Mouse (Mus musculus) limb, embryonic 12.5 days (tissue): ENCODE results near the gene Rasa4. TPM values are rescaled to one million over a fixed set of nuclear protein-coding genes. Genes with fewer than 3 reads are reported as not detected.
"Not testable (repeated sequence)": the region's sequence is repeated elsewhere in the genome, so short reads cannot be mapped to it uniquely, and the experiment has no call there.

Experiments used
- ATAC-seq: fragments of 200-750 bp; cut with Nextera tagmentation; 2 replicates; pipeline ENCODE4 v1.8.0; 2017; ENCODE audit warnings: low read depth, moderate TSS enrichment; ENCODE audit not compliant: insufficient number of reproducible peaks, insufficient read depth, low FRiP score, low TSS enrichment
- H3K27ac ChIP-seq: fragments of 300-500 bp; sonication (generic); 2 replicates; pipeline ENCODE4 v1.5.1; 2016; ENCODE audit warnings: mild to moderate bottlenecking, moderate library complexity
- H3K27me3 ChIP-seq: fragments of 300-500 bp; sonication (generic); 2 replicates; pipeline ENCODE4 v1.6.1; 2016; ENCODE audit warnings: mild to moderate bottlenecking, moderate library complexity
- H3K36me3 ChIP-seq: fragments of 300-500 bp; sonication (generic); 2 replicates; pipeline ENCODE4 v1.6.1; 2016; ENCODE audit warnings: mild to moderate bottlenecking, moderate library complexity
- H3K4me1 ChIP-seq: fragments of 300-500 bp; sonication (generic); replicated peaks from 2 replicates; pipeline ENCODE4 v1.6.1; 2016
- H3K4me2 ChIP-seq: fragments of 300-500 bp; sonication (generic); 2 replicates; pipeline ENCODE4 v1.6.1; 2016; ENCODE audit warnings: mild to moderate bottlenecking, moderate library complexity
- H3K4me3 ChIP-seq: fragments of 300-500 bp; sonication (generic); replicated peaks from 2 replicates; pipeline ENCODE4 v1.5.1; 2016; ENCODE audit warnings: mild to moderate bottlenecking
- H3K9ac ChIP-seq: fragments of 300-500 bp; sonication (generic); replicated peaks from 2 replicates; pipeline ENCODE4 v1.6.1; 2016; ENCODE audit warnings: mild to moderate bottlenecking, moderate library complexity
- H3K9me3 ChIP-seq: fragments of 300-500 bp; sonication (generic); 2 replicates; pipeline ENCODE4 v1.6.1; 2016; ENCODE audit warnings: mild to moderate bottlenecking, moderate library complexity
- WGBS: fragments of 180-500 bp; shearing (Covaris S2); methylation state at CpG from one replicate; pipeline ENCODE4 v1.1.7; 2016; 5-methylcytosine and 5-hydroxymethylcytosine counted together
- microRNA-seq: library from miRNA; unstranded; fragments of <30 nt; microRNA quantifications from one replicate; pipeline ENCODE4, GENCODE M21; 2017
- polyA plus RNA-seq: library from polyadenylated mRNA; unstranded; fragments of >200 nt; fragmentation: Nextera tagmentation; extraction: Ambion mirVana; gene quantifications from 2 replicates; pipeline ENCODE4 v1.2.1, GENCODE M21; 2016

Gene Rasa4
- polyA plus RNA-seq, 1 experiment from 2014 or later = 9.2 TPM

- Histone ChIP-seq H3K27me3 (no peaks in the 10 kb centered on the region), H3K9me3 (peaks cover 9% of the 10 kb centered on the region; the same call in 1 of the 2 replicates), H3K36me3 (peaks cover 27% of the 10 kb centered on the region), H3K4me3 (no peak overlapping the region), H3K4me2 (no peak overlapping the region), H3K9ac (no peak overlapping the region), H3K27ac (no peak overlapping the region), H3K4me1 (no peaks in the 10 kb centered on the region)
- no peak for ATAC-seq
- 62% methylated on average over 12 of the region's 12 CpGs for WGBS
These were observed 61.1 kb downstream of the Rasa4 start for GRCm38 (mm10) chr5:136144606-136145430.

- no peak overlapping the region for H3K4me3 ChIP-seq
- H3K4me2 ChIP-seq = no peak overlapping the region
- H3K9me3 ChIP-seq = peaks cover 9% of the 10 kb centered on the region; the same call in 1 of the 2 replicates
- WGBS = 93% methylated on average over 1 of the region's 1 CpGs
- H3K27ac ChIP-seq = no peak overlapping the region
- no peak overlapping the region for H3K9ac ChIP-seq
- H3K27me3 ChIP-seq = no peaks in the 10 kb centered on the region
- no peak for ATAC-seq
- peaks cover 7% of the 10 kb centered on the region for H3K36me3 ChIP-seq
- H3K4me1 ChIP-seq = no peaks in the 10 kb centered on the region
These were observed 63.2 kb downstream of the Rasa4 start for GRCm38 (mm10) chr5:136146936-136147335.

GRCm38 (mm10) chr5:136147704-136148103, 64.0 kb downstream of the Rasa4 start:
- no peak overlapping the region for H3K4me2 ChIP-seq
- H3K9ac ChIP-seq = no peak overlapping the region
- no peaks in the 10 kb centered on the region for H3K4me1 ChIP-seq
- no peak overlapping the region for H3K4me3 ChIP-seq
- H3K27ac ChIP-seq = no peak overlapping the region
- peaks cover 6% of the 10 kb centered on the region; the same call in 1 of the 2 replicates for H3K9me3 ChIP-seq
- H3K27me3 ChIP-seq = no peaks in the 10 kb centered on the region
- WGBS = 72% methylated on average over 8 of the region's 8 CpGs
- ATAC-seq = no peak
- no peaks in the 10 kb centered on the region for H3K36me3 ChIP-seq

- H3K27me3 ChIP-seq, H3K9me3 ChIP-seq, H3K36me3 ChIP-seq, ATAC-seq, H3K4me1 ChIP-seq, H3K4me3 ChIP-seq, H3K9ac ChIP-seq, H3K27ac ChIP-seq, H3K4me2 ChIP-seq: not testable (repeated sequence)
- 78% methylated on average over 5 of the region's 5 CpGs for WGBS
These were observed 65.4 kb downstream of the Rasa4 start for GRCm38 (mm10) chr5:136149134-136149576.

- no peaks in the 10 kb centered on the region for H3K4me1 ChIP-seq
- ATAC-seq = no peak
- H3K27me3 ChIP-seq = no peaks in the 10 kb centered on the region
- no peak overlapping the region for H3K27ac ChIP-seq
- 77% methylated on average over 8 of the region's 8 CpGs for WGBS
- H3K36me3 ChIP-seq = no peaks in the 10 kb centered on the region
- H3K4me2 ChIP-seq = no peak overlapping the region
- no peak overlapping the region for H3K4me3 ChIP-seq
- H3K9me3 ChIP-seq = no peaks in the 10 kb centered on the region
- no peak overlapping the region for H3K9ac ChIP-seq
These were observed 68.6 kb downstream of the Rasa4 start for GRCm38 (mm10) chr5:136152365-136152764.

- H3K4me1 ChIP-seq = no peaks in the 10 kb centered on the region
- H3K9ac ChIP-seq = no peak overlapping the region
- no peak overlapping the region for H3K27ac ChIP-seq
- ATAC-seq = no peak
- H3K4me3 ChIP-seq = no peak overlapping the region
- WGBS = 94% methylated on average over 5 of the region's 5 CpGs
- peaks cover 2% of the 10 kb centered on the region; the same call in 1 of the 2 replicates for H3K36me3 ChIP-seq
- H3K27me3 ChIP-seq = no peaks in the 10 kb centered on the region
- no peak overlapping the region for H3K4me2 ChIP-seq
- H3K9me3 ChIP-seq = no peaks in the 10 kb centered on the region
These were observed 71.7 kb downstream of the Rasa4 start for GRCm38 (mm10) chr5:136155399-136155798.

GRCm38 (mm10) chr5:136160084-136160483, 76.4 kb downstream of the Rasa4 start:
- H3K9ac ChIP-seq, H3K27me3 ChIP-seq, H3K4me2 ChIP-seq, H3K27ac ChIP-seq, H3K4me1 ChIP-seq, H3K4me3 ChIP-seq, H3K36me3 ChIP-seq, ATAC-seq, H3K9me3 ChIP-seq: not testable (repeated sequence)
- 86% methylated on average over 11 of the region's 12 CpGs for WGBS

Small RNAs within 50 kb of the gene (microRNA-seq; reads per million reads assigned to microRNA genes)
- not detected for gene Mir7035

Other genes starting within 250 kb of the Rasa4 start
- 59.6 and 66.8 TPM in 2 replicates for gene Hspb1, start 196.0 kb upstream of the Rasa4 start, polyA plus RNA-seq
- gene Ywhag, start 149.3 kb upstream of the Rasa4 start, polyA plus RNA-seq = 180 and 182 TPM in 2 replicates
- 4.8 and 5.6 TPM in 2 replicates for gene Ssc4d, start 109.4 kb upstream of the Rasa4 start, polyA plus RNA-seq
- gene Zp3, start 103.8 kb upstream of the Rasa4 start, polyA plus RNA-seq = not detected in 2 replicates
- gene Dtx2, start 89.1 kb upstream of the Rasa4 start, polyA plus RNA-seq = 39.2 and 40.4 TPM in 2 replicates
- gene Upk3b, start 45.4 kb upstream of the Rasa4 start, polyA plus RNA-seq = 0.13 and 0.24 TPM in 2 replicates
- 5.0 and 5.4 TPM in 2 replicates for gene Upk3bl, start 29.4 kb upstream of the Rasa4 start, polyA plus RNA-seq
- gene Polr2j, start 32.7 kb downstream of the Rasa4 start, polyA plus RNA-seq = 253 and 261 TPM in 2 replicates
- gene Lrwd1, start 52.2 kb downstream of the Rasa4 start, polyA plus RNA-seq = 49.6 and 50.2 TPM in 2 replicates
- 27.7 and 29.9 TPM in 2 replicates for gene Alkbh4, start 52.2 kb downstream of the Rasa4 start, polyA plus RNA-seq
- gene Orai2, start 86.8 kb downstream of the Rasa4 start, polyA plus RNA-seq = 8.7 and 9.9 TPM in 2 replicates
- 59.1 and 65.1 TPM in 2 replicates for gene Prkrip1, start 115.0 kb downstream of the Rasa4 start, polyA plus RNA-seq
- gene Sh2b2, start 162.6 kb downstream of the Rasa4 start, polyA plus RNA-seq = 14.8 and 15.0 TPM in 2 replicates